Mouse (Mus musculus) thymus, adult 2 months (tissue): ENCODE data around the gene Slc35a3.

Experiments used
- CTCF ChIP-seq: fragments of 200-500 bp; IDR thresholded peaks from 2 replicates; pipeline ENCODE4 v1.5.1; 2012; ENCODE audit warnings: mild to moderate bottlenecking, control low read depth, low read length, moderate library complexity, borderline replicate concordance; ENCODE audit not compliant: control insufficient read depth, poor library complexity, insufficient read depth; ENCODE audit errors: extremely low read depth
- POLR2A ChIP-seq: fragments of 200-500 bp; IDR thresholded peaks from 2 replicates; pipeline ENCODE4 v1.6.1; 2012; ENCODE audit warnings: mild to moderate bottlenecking, low read length, control low read depth, moderate library complexity; ENCODE audit not compliant: control insufficient read depth, poor library complexity, insufficient read depth; ENCODE audit errors: extremely low read depth

GRCm38 (mm10) chr3:116740106-116740505 is 27.5 kb upstream of the Slc35a3 start:
- TF ChIP-seq CTCF = no peak
- no peak for TF ChIP-seq POLR2A
